Mouse (Mus musculus) limb, embryonic 11.5 days (tissue): Measurements from ENCODE around the gene Abl1. TPM values are rescaled to one million over a fixed set of nuclear protein-coding genes. Genes with fewer than 3 reads are reported as not detected.
A peak's percentile ranks its signal among the peaks of the same experiment; 100 is the strongest.

Experiments used
- ATAC-seq: fragments of 200-750 bp; cut with Nextera tagmentation; 2 replicates; pipeline ENCODE4 v1.8.0; 2017; ENCODE audit warnings: low read depth; ENCODE audit not compliant: insufficient number of reproducible peaks, low FRiP score, low TSS enrichment
- DNase-seq: peaks from one replicate; pipeline ENCODE4 v3.0.0-alpha.2; 2015; ENCODE audit warnings: low spot score
- H3K27ac ChIP-seq: fragments of 300-500 bp; sonication (generic); replicated peaks from 2 replicates; pipeline ENCODE4 v1.5.1; 2014; ENCODE audit warnings: low read depth, mild to moderate bottlenecking, low read length
- H3K27me3 ChIP-seq: fragments of 300-500 bp; sonication (generic); 2 replicates; pipeline ENCODE4 v1.6.1; 2014; ENCODE audit warnings: mild to moderate bottlenecking, low read length, mixed read lengths; ENCODE audit not compliant: control insufficient read depth, insufficient read depth
- H3K36me3 ChIP-seq: fragments of 300-500 bp; sonication (generic); 2 replicates; pipeline ENCODE4 v1.6.1; 2014; ENCODE audit warnings: mild to moderate bottlenecking, low read length, moderate library complexity, mixed read lengths; ENCODE audit not compliant: control insufficient read depth, insufficient read depth
- H3K4me1 ChIP-seq: fragments of 300-500 bp; sonication (generic); 2 replicates; pipeline ENCODE4 v1.6.1; 2014; ENCODE audit warnings: low read length, mixed read lengths; ENCODE audit not compliant: control insufficient read depth, insufficient read depth
- H3K4me2 ChIP-seq: fragments of 300-500 bp; sonication (generic); 2 replicates; pipeline ENCODE4 v1.6.1; 2014; ENCODE audit warnings: low read depth, mild to moderate bottlenecking, moderate library complexity; ENCODE audit not compliant: severe bottlenecking
- H3K4me3 ChIP-seq: fragments of 300-500 bp; sonication (generic); 2 replicates; pipeline ENCODE4 v1.5.1; 2014; ENCODE audit warnings: low read depth, low read length
- H3K9ac ChIP-seq: fragments of 300-500 bp; sonication (generic); 2 replicates; pipeline ENCODE4 v1.6.1; 2014; ENCODE audit warnings: mild to moderate bottlenecking, low read length
- H3K9me3 ChIP-seq: fragments of 300-500 bp; sonication (generic); 2 replicates; pipeline ENCODE4 v1.6.1; 2016; ENCODE audit warnings: low read length; ENCODE audit not compliant: control insufficient read depth
- WGBS: fragments of 180-500 bp; shearing (Covaris S2); extraction: QIAGEN DNeasy Blood & Tissue Kit; methylation state at CpG from one replicate; pipeline ENCODE4 v1.1.7; 2014; 5-methylcytosine and 5-hydroxymethylcytosine counted together
- polyA plus RNA-seq: library from polyadenylated mRNA; unstranded; fragments of >200 nt; fragmentation: Nextera tagmentation; extraction: Ambion mirVana; gene quantifications from 2 replicates; pipeline ENCODE4 v1.2.1, GENCODE M21; 2014

The Abl1 gene
- polyA plus RNA-seq, 1 experiment from 2014 or later: 57.7 TPM

- H3K4me1 ChIP-seq: peaks cover 20% of the 10 kb centered on the region
- DNase-seq (peak; percentile 47), ATAC-seq (no peak)
- H3K9me3 ChIP-seq: no peaks in the 10 kb centered on the region
- peak overlapping the region; percentile 98 for H3K9ac ChIP-seq
- peak overlapping the region; percentile 89 for H3K27ac ChIP-seq
- peak overlapping the region; percentile 82 for H3K4me3 ChIP-seq
- no peaks in the 10 kb centered on the region for H3K27me3 ChIP-seq
- H3K36me3 ChIP-seq: no peaks in the 10 kb centered on the region
- 0% methylated on average over 1 of the region's 1 CpGs for WGBS
- peak overlapping the region; percentile 83 for H3K4me2 ChIP-seq
Observed at GRCm38 (mm10) chr2:31760486-31760885, 72.3 kb downstream of the Abl1 start.

DNA sequence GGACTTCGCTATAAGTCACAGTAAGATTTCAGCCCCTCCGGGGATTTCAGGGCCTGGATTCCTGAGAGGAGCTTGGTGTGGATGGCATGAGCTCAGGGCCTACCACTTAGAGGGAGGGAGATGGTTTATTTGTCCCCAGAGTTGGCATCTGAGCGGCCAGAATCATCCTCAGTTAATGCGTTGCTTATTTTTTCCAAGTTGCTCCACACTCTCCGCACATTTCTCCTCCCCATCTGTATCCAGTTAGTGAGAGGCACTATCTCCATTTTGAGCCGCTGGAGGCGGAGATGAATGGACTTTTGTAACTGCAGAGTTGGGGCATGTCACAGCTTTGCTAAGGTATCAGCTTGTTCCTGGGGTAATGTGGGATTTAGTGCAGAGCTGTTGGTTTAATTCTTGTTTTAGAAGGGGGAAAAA lies 72.9 kb downstream of the Abl1 start:
- ATAC-seq (no peak), DNase-seq (peak; percentile 51)
- no peaks in the 10 kb centered on the region for H3K9me3 ChIP-seq
- H3K4me3 ChIP-seq: peak overlapping the region; percentile 82
- H3K36me3 ChIP-seq: no peaks in the 10 kb centered on the region
- H3K4me1 ChIP-seq: peaks cover 20% of the 10 kb centered on the region
- peak overlapping the region; percentile 98 for H3K9ac ChIP-seq
- H3K27me3 ChIP-seq: no peaks in the 10 kb centered on the region
- peak overlapping the region; percentile 83 for H3K4me2 ChIP-seq
- H3K27ac ChIP-seq: peak overlapping the region; percentile 89
- 1% methylated on average over 7 of the region's 7 CpGs for WGBS

DNA sequence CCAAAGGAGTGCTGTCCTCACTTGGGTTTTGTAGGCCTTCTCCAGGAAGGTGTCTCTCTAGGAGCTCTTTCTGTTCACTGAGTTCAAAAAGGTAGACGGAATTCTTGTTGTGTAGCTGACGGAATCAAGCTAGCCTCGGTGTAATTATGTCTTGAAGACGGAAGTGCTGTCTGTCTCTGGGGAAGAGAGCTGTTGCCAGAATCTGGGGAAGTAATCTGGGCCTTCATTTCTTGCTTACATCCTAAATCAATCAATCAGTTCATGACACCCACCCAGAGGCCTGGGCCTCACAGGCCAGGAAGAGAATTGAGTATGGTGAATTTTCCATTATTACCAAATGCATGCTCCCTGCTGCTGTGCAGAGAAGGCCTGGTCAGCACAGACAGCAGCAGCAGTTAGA lies 73.4 kb downstream of the Abl1 start:
- Histone ChIP-seq H3K4me2 (peak overlapping the region; percentile 83), H3K36me3 (no peaks in the 10 kb centered on the region), H3K27me3 (no peaks in the 10 kb centered on the region), H3K27ac (no peak overlapping the region; the same call in 1 of the 2 replicates), H3K4me3 (peak overlapping the region; percentile 82), H3K4me1 (peaks cover 21% of the 10 kb centered on the region), H3K9me3 (no peaks in the 10 kb centered on the region), H3K9ac (peak overlapping the region; percentile 98)
- ATAC-seq: no peak
- under 1% methylated on average over 4 of the region's 4 CpGs for WGBS
- no peak for DNase-seq

- Histone ChIP-seq H3K36me3 (no peaks in the 10 kb centered on the region), H3K9ac (peak overlapping the region; percentile 98; the same call in 1 of the 2 replicates), H3K9me3 (no peaks in the 10 kb centered on the region), H3K4me2 (peak overlapping the region; percentile 83), H3K27me3 (no peaks in the 10 kb centered on the region), H3K27ac (no peak overlapping the region), H3K4me3 (peak overlapping the region; percentile 82), H3K4me1 (peaks cover 22% of the 10 kb centered on the region)
- no peak for ATAC-seq
- DNase-seq: no peak
- 45% methylated on average over 3 of the region's 3 CpGs for WGBS
Observed at GRCm38 (mm10) chr2:31762155-31762554, 74.0 kb downstream of the Abl1 start.

GRCm38 (mm10) chr2:31762853-31763252 lies 74.7 kb downstream of the Abl1 start:
- Histone ChIP-seq H3K4me2 (no peak overlapping the region), H3K27ac (no peak overlapping the region), H3K27me3 (no peaks in the 10 kb centered on the region), H3K9me3 (no peaks in the 10 kb centered on the region), H3K4me1 (peaks cover 27% of the 10 kb centered on the region), H3K36me3 (no peaks in the 10 kb centered on the region), H3K9ac (no peak overlapping the region), H3K4me3 (no peak overlapping the region)
- 37% methylated on average over 2 of the region's 2 CpGs for WGBS
- ATAC-seq (no peak), DNase-seq (no peak)

GRCm38 (mm10) chr2:31763271-31763670 lies 75.1 kb downstream of the Abl1 start:
- Histone ChIP-seq H3K9ac (no peak overlapping the region), H3K4me1 (peaks cover 30% of the 10 kb centered on the region), H3K9me3 (no peaks in the 10 kb centered on the region), H3K27ac (no peak overlapping the region), H3K4me3 (no peak overlapping the region), H3K4me2 (no peak overlapping the region), H3K36me3 (0 out of 2 replicates have a peak, but pooled peaks cover under 1% of the 10 kb centered on the region), H3K27me3 (no peaks in the 10 kb centered on the region)
- ATAC-seq (no peak), DNase-seq (no peak)
- 51% methylated on average over 2 of the region's 2 CpGs for WGBS

DNA sequence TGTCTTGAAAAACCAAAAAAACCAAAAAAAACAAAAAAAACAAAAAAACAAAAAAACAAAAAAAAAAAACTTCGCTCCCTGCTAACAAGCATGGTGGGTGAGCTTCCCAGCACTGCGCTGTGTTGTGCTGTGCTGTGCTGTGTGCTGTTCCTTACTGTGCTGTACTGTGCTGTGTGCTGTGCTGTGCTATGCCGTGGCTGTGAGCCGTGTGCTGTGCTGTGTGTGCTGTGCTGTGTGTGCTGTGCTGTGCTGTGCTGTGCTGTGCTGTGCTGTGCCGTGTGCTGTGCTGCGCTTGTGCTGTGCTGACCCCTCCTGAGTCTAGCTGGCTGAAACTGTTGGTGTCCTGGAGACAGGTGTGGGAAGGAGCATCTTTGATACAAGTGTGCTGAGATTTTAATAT lies 78.9 kb downstream of the Abl1 start:
- H3K9me3 ChIP-seq: no peaks in the 10 kb centered on the region
- no peak overlapping the region for H3K4me2 ChIP-seq
- no peak overlapping the region for H3K9ac ChIP-seq
- H3K4me1 ChIP-seq: peaks cover 53% of the 10 kb centered on the region
- H3K27ac ChIP-seq: no peak overlapping the region
- WGBS: 95% methylated on average over 6 of the region's 6 CpGs
- H3K4me3 ChIP-seq: no peak overlapping the region
- DNase-seq: no peak
- no peaks in the 10 kb centered on the region for H3K27me3 ChIP-seq
- ATAC-seq: no peak
- 0 out of 2 replicates have a peak, but pooled peaks cover 2% of the 10 kb centered on the region for H3K36me3 ChIP-seq

GRCm38 (mm10) chr2:31767815-31768214 lies 79.6 kb downstream of the Abl1 start:
- 78% methylated on average over 4 of the region's 4 CpGs for WGBS

DNA sequence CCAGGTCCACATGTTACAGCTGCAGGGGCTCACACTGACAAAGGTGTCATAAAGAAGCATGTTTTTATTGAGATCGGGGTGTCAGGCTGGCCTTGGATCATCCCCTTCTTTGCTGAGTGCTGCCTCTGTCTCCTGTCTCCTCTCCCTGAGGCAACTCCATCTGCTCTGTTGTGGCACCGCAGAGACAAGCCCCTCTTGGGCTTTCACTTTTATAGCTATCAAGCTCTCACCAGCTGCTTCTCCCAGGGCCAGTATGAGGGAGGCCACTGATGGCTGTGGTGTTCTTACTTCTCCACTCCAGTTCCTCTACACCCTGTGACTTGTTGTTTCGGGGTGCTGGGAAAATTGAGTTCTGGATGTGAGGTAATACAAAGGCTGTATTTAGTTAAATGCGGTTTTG lies 80.9 kb downstream of the Abl1 start:
- H3K9ac ChIP-seq: no peak overlapping the region

More at GRCm38 (mm10) chr2:31767815-31768214, 79.6 kb downstream of the Abl1 start:
- H3K9ac ChIP-seq: no peak overlapping the region
- 0 out of 2 replicates have a peak, but pooled peaks cover 2% of the 10 kb centered on the region for H3K36me3 ChIP-seq
- no peak overlapping the region for H3K4me2 ChIP-seq
- H3K9me3 ChIP-seq: no peaks in the 10 kb centered on the region
- DNase-seq (no peak), ATAC-seq (no peak)
- no peaks in the 10 kb centered on the region for H3K27me3 ChIP-seq
- H3K4me1 ChIP-seq: peaks cover 47% of the 10 kb centered on the region
- H3K27ac ChIP-seq: no peak overlapping the region
- no peak overlapping the region for H3K4me3 ChIP-seq

More for the DNA sequence above, 80.9 kb downstream of the Abl1 start:
- Histone ChIP-seq H3K9me3 (no peaks in the 10 kb centered on the region), H3K27me3 (no peaks in the 10 kb centered on the region), H3K4me1 (peaks cover 40% of the 10 kb centered on the region), H3K4me2 (no peak overlapping the region), H3K27ac (no peak overlapping the region), H3K36me3 (0 out of 2 replicates have a peak, but pooled peaks cover 2% of the 10 kb centered on the region), H3K4me3 (no peak overlapping the region)
- ATAC-seq (no peak), DNase-seq (no peak)
- 47% methylated on average over 4 of the region's 4 CpGs for WGBS
